Mouse (Mus musculus) limb, embryonic 14.5 days (tissue): ENCODE measurements around the gene Nek9. TPM values are rescaled to one million over a fixed set of nuclear protein-coding genes. Genes with fewer than 3 reads are reported as not detected.

Source experiments
- ATAC-seq: fragments of 200-750 bp; cut with Nextera tagmentation; 2 replicates; pipeline ENCODE4 v1.8.0; 2017; ENCODE audit warnings: low read depth, moderate number of reproducible peaks, moderate TSS enrichment; ENCODE audit not compliant: low FRiP score
- DNase-seq: peaks from one replicate; pipeline ENCODE4 v3.0.0-alpha.2; 2015; ENCODE audit warnings: low spot score
- H3K27ac ChIP-seq: fragments of 300-500 bp; sonication (generic); replicated peaks from 2 replicates; pipeline ENCODE4 v1.5.1; 2014; ENCODE audit warnings: low read depth, mild to moderate bottlenecking, low read length, moderate library complexity, mixed read lengths
- H3K27me3 ChIP-seq: fragments of 300-500 bp; sonication (generic); 2 replicates; pipeline ENCODE4 v1.6.1; 2014; ENCODE audit warnings: low read length, mixed read lengths; ENCODE audit not compliant: control insufficient read depth, insufficient read depth
- H3K36me3 ChIP-seq: fragments of 300-500 bp; sonication (generic); 2 replicates; pipeline ENCODE4 v1.6.1; 2014; ENCODE audit warnings: mild to moderate bottlenecking, low read length, moderate library complexity, mixed read lengths; ENCODE audit not compliant: control insufficient read depth, insufficient read depth
- H3K4me1 ChIP-seq: fragments of 300-500 bp; sonication (generic); 2 replicates; pipeline ENCODE4 v1.6.1; 2014; ENCODE audit warnings: antibody characterized with exemption, low read length, mixed read lengths; ENCODE audit not compliant: control insufficient read depth, insufficient read depth
- H3K4me2 ChIP-seq: fragments of 300-500 bp; sonication (generic); replicated peaks from 2 replicates; pipeline ENCODE4 v1.6.1; 2014; ENCODE audit warnings: low read depth, mild to moderate bottlenecking, low read length, moderate library complexity; ENCODE audit not compliant: severe bottlenecking
- H3K4me3 ChIP-seq: fragments of 300-500 bp; sonication (generic); replicated peaks from 2 replicates; pipeline ENCODE4 v1.5.1; 2014; ENCODE audit warnings: low read length
- H3K9ac ChIP-seq: fragments of 300-500 bp; sonication (generic); 2 replicates; pipeline ENCODE4 v1.6.1; 2014; ENCODE audit warnings: mild to moderate bottlenecking, low read depth, low read length, moderate library complexity; ENCODE audit not compliant: severe bottlenecking
- H3K9me3 ChIP-seq: fragments of 300-500 bp; sonication (generic); 2 replicates; pipeline ENCODE4 v1.6.1; 2016; ENCODE audit warnings: low read length; ENCODE audit not compliant: control insufficient read depth
- POLR2A ChIP-seq: fragments of 200-500 bp; IDR thresholded peaks from 2 replicates; pipeline ENCODE4 v1.8.0; 2012; ENCODE audit warnings: inconsistent platforms, mild to moderate bottlenecking, moderate library complexity, borderline replicate concordance; ENCODE audit not compliant: insufficient read depth, insufficient read length; ENCODE audit errors: extremely low read depth
- WGBS: fragments of 180-500 bp; shearing (Covaris S2); extraction: QIAGEN DNeasy Blood & Tissue Kit; methylation state at CpG from one replicate; pipeline ENCODE4 v1.1.7; 2014; 5-methylcytosine and 5-hydroxymethylcytosine counted together
- polyA plus RNA-seq, 2 experiments: library from polyadenylated mRNA; depleted of rRNA in 1 of 2; stranded (reverse) in 1 of 2; unstranded in 1 of 2; fragments of >200 nt; fragmentation: Nextera tagmentation in 1 of 2; extraction: Ambion mirVana in 1 of 2; gene quantifications; 2 replicates each; pipeline versions ENCODE4 v1.2.1 to v1.2.3; 2012 to 2014

Nek9 gene
- polyA plus RNA-seq, 2 experiments = 22.0 to 47.4 TPM

DNA sequence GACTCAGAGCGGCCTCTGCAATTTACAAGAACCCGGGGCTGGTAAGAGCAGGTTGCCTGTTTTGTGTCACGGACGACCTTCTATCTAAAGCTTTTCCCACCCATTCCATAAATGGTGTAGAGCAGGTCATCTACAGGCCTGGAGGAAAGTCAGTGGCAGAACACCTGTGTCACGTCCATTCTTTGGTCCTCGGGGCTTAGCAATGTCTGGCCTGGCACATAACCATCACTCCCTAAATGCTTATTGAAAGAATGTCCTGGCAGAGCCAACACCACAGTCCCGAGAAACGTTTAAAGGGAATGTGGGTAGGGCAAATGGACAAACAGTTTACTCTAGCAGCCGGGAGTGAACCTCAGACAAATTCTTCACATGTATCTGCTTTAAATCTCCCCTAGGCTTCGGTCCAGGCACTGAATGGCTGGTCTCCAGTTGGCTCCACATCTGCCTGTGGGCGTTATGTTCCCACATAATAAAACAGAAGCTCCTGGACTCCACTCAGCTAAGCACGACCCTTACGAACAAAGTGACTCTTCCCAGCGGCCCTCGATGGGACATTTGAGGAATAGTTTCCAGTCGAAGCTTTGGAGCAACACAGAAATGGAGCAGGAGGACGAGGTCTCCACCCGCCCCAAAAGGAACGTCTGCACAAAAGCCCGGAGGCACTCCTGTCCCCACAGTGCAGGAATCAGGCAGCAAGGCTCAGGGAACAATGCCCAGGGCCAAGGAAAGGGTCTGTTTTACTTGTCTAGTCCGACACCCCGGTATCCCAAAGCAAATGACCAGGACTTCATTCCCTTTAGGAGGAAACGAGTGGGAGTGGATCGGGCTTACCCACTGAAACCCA is 49.8 kb downstream of the Nek9 start:
- Histone ChIP-seq H3K4me2 (peak overlapping the region; percentile 61), H3K4me3 (peak overlapping the region; percentile 41), H3K27ac (peak overlapping the region; percentile 78), H3K9me3 (peaks cover 6% of the 10 kb centered on the region), H3K27me3 (no peaks in the 10 kb centered on the region), H3K36me3 (no peaks in the 10 kb centered on the region), H3K4me1 (peaks cover 5% of the 10 kb centered on the region; the same call in 1 of the 2 replicates), H3K9ac (peak overlapping the region; percentile 58; the same call in 1 of the 2 replicates)
- TF ChIP-seq POLR2A = no peak
- WGBS = 36% methylated on average over 24 of the region's 24 CpGs
- DNase-seq (peak; percentile 71), ATAC-seq (0 out of 2 replicates have a peak, but pooled peaks have one; percentile 28)

DNA sequence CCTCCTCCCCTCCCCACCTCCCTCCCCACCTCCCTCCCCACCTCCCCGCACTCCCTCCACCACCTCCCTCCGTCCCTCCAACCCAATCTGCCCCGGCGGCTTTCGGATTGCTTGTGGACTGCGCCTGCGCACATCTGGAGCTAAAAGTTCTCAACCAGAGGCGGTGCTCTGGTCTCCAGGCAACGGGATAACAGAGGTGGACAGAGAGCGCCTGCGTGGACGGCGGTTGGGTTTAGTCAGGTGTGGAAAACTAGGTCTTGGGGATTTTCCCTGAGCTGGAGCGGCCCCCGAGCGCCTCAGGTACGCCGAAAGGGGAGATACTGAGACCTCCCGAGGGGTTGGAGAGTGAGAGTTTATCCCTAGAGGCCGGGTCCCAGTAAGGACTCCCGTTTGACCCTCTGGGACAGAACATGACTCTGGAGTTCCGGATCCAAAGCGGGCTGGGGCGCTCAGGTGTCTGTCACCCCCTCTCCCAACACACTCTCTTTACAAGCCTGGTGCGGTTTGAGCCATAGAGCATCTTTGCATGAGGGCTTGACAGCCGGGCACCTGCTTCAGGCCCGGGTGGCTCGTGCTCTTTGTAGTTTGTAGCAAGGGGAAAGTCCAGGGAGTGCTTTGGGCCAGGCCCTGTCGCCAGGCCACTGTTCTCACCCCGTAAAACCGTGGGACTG is 50.5 kb downstream of the Nek9 start, which contains the start of gene Zc2hc1c:
Zc2hc1c (plus strand) TSS at position 106 of the 671 bp plus-strand sequence.
- 0 out of 2 replicates have a peak, but pooled peaks have one; percentile 1 for TF ChIP-seq POLR2A
- Histone ChIP-seq H3K4me1 (peaks cover 5% of the 10 kb centered on the region; the same call in 1 of the 2 replicates), H3K9me3 (no peaks in the 10 kb centered on the region), H3K4me3 (peak within 1 kb of the TSS; percentile 41), H3K36me3 (no peaks in the 10 kb centered on the region), H3K27ac (peak within 1 kb of the TSS; percentile 78), H3K9ac (peak within 1 kb of the TSS; percentile 58), H3K4me2 (peak within 1 kb of the TSS; percentile 61), H3K27me3 (no peaks in the 10 kb centered on the region)
- WGBS = 3% methylated on average over 30 of the region's 31 CpGs
- DNase-seq (peak; percentile 96), ATAC-seq (peak; percentile 90)

DNA sequence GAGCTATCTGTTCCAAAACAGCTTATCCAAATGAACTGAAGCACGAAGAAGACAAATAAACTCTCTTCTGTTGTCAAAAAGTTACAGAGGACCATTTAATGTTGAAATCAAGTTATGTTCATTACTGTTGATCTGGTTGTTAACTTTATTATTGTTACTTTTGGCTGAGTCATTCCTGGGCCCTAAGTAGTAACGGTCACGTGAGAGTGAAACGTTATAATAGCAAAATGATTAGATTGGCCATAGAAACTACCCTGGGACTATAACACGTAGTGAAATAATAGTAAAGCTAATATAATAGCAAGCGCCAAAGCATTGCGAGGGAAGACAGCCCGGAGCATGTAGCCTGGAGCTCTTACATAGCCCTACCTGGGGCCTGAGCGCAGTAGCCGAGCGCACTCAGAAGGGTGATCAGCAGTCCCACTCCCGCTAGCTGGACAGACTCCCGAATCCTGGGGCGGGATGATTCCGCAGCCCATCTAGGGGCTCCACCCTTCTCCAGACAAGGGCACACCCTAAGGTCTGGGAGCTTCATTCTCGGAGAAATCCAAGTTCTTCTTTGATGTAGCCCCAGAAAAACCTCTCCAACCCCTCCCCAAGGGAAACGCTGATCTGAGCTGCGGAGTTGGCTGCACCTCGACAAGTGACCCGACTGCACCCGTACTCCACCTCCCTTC is 51.2 kb downstream of the Nek9 start, which contains the start of gene Acyp1:
Acyp1 (minus strand) TSS at position 630 of the 677 bp plus-strand sequence.
- 9% methylated on average over 16 of the region's 21 CpGs for WGBS
- H3K27ac ChIP-seq = peak within 1 kb of the TSS; percentile 78
- DNase-seq = peak; percentile 46

DNA sequence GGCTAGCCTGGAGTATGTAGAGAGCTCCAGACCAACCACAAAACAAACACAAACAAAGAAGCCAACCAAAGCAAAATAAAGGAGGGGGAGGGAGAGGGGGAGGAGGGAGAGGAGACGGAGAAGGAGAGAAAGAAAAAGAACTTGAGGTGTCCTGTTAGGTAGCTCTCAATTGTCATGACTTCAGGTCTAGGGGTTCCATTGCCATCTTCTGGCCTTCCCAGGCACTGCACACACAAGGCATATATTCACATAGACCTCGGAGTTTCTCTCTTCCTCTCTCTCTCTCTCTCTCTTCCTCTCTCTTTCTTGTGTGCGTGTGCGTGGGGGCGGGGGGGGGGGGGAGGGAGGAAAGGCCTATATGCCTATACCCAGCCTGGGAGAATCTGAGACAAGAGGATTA is 52.2 kb downstream of the Nek9 start:
- TF ChIP-seq POLR2A = no peak
- peaks cover 5% of the 10 kb centered on the region; the same call in 1 of the 2 replicates for H3K4me1 ChIP-seq
- H3K4me2 ChIP-seq = no peak overlapping the region
- H3K27ac ChIP-seq = no peak overlapping the region
- H3K36me3 ChIP-seq = no peaks in the 10 kb centered on the region
- H3K4me3 ChIP-seq = no peak overlapping the region
- no peak overlapping the region for H3K9ac ChIP-seq
- H3K27me3 ChIP-seq = no peaks in the 10 kb centered on the region
- H3K9me3 ChIP-seq = no peaks in the 10 kb centered on the region
- no peak for DNase-seq
- WGBS = 34% methylated on average over 4 of the region's 5 CpGs
- ATAC-seq = no peak

More for the DNA sequence above, 51.2 kb downstream of the Nek9 start, which contains the start of gene Acyp1:
- no peaks in the 10 kb centered on the region for H3K9me3 ChIP-seq
- TF ChIP-seq POLR2A = peak; percentile 27; the same call in 1 of the 2 replicates
- H3K4me3 ChIP-seq = peak within 1 kb of the TSS; percentile 41
- peak within 1 kb of the TSS; percentile 61 for H3K4me2 ChIP-seq
- H3K36me3 ChIP-seq = no peaks in the 10 kb centered on the region
- ATAC-seq = peak; percentile 58
- peak within 1 kb of the TSS; percentile 58 for H3K9ac ChIP-seq
- H3K4me1 ChIP-seq = peaks cover 5% of the 10 kb centered on the region; the same call in 1 of the 2 replicates
- H3K27me3 ChIP-seq = no peaks in the 10 kb centered on the region
